Mouse (Mus musculus) CD4-positive, CD25-positive, alpha-beta regulatory T cell, adult 4 months (primary cell): ENCODE data around the gene Aifm3. TPM values are rescaled to one million over a fixed set of nuclear protein-coding genes. Genes with fewer than 3 reads are reported as not detected.

Experiments
- ATAC-seq: one replicate; pipeline ENCODE4 v1.8.0; 2017
- polyA plus RNA-seq, 2 experiments: library from polyadenylated mRNA; unstranded; fragments of 100-300 nt; shearing (Covaris generic); gene quantifications; one replicate each; pipeline ENCODE4 v1.2.1; 2017

The Aifm3 gene
- polyA plus RNA-seq, 2 experiments from 2014 or later = 0.27 TPM; not detected in 1

GRCm38 (mm10) chr16:17556180-17556579, 66.8 kb downstream of the Aifm3 start:
- ATAC-seq = no peak

GRCm38 (mm10) chr16:17556907-17557306, 67.5 kb downstream of the Aifm3 start:
- no peak for ATAC-seq

Other genes starting within 250 kb of the Aifm3 start
- 10 to 100 TPM; 31.0 to 41.3 TPM for gene Tmem191c, start 213.5 kb upstream of the Aifm3 start, polyA plus RNA-seq
- gene Serpind1, start 158.2 kb upstream of the Aifm3 start, polyA plus RNA-seq = under 1 TPM; 0.82 TPM
- 10 to 100 TPM; 10.5 to 22.1 TPM for gene Snap29, start 83.6 kb upstream of the Aifm3 start, polyA plus RNA-seq
- 10 to 100 TPM; 56.9 to 57.5 TPM for gene Pi4ka, start 83.3 kb upstream of the Aifm3 start, polyA plus RNA-seq
- gene Crkl, start 37.6 kb upstream of the Aifm3 start, polyA plus RNA-seq = 10 to 100 TPM; 20.2 to 24.2 TPM
- 10 to 100 TPM; 53.9 to 68.8 TPM for gene Lztr1, start 19.1 kb downstream of the Aifm3 start, polyA plus RNA-seq
- gene Thap7, start 41.5 kb downstream of the Aifm3 start, polyA plus RNA-seq = 10 to 100 TPM; 66.1 to 98.7 TPM
- gene Lrrc74b, start 71.6 kb downstream of the Aifm3 start, polyA plus RNA-seq = not detected
- gene P2rx6, start 72.3 kb downstream of the Aifm3 start, polyA plus RNA-seq = not detected
- 1 to 10 TPM; 2.3 to 4.3 TPM for gene Slc7a4, start 93.6 kb downstream of the Aifm3 start, polyA plus RNA-seq
- gene Smpd4, start 129.7 kb downstream of the Aifm3 start, polyA plus RNA-seq = 10 to 100 TPM; 13.3 to 34.7 TPM
- 1 to 10 TPM in 1 of 2 experiments, under 1 TPM in 1; 0.52 to 1.2 TPM for gene Ccdc74a, start 156.9 kb downstream of the Aifm3 start, polyA plus RNA-seq
- gene Med15, start 243.3 kb downstream of the Aifm3 start, polyA plus RNA-seq = 100 to 1,000 TPM in 1 of 2 experiments, 10 to 100 TPM in 1; 67.1 to 128 TPM